Mouse (Mus musculus) heart, embryonic 15.5 days (tissue): ENCODE data around the gene Gm42742. TPM values are rescaled to one million over a fixed set of nuclear protein-coding genes. Genes with fewer than 3 reads are reported as not detected.
A peak's percentile ranks its signal among the peaks of the same experiment; 100 is the strongest.

ENCODE experiments used
- ATAC-seq: fragments of 200-750 bp; cut with Nextera tagmentation; replicated peaks from 2 replicates; pipeline ENCODE4 v1.8.0; 2017; ENCODE audit warnings: low read depth, moderate TSS enrichment; ENCODE audit not compliant: insufficient number of reproducible peaks, insufficient read depth, low FRiP score
- H3K27ac ChIP-seq: fragments of 300-500 bp; sonication (generic); 2 replicates; pipeline ENCODE4 v1.5.1; 2015; ENCODE audit warnings: mild to moderate bottlenecking, inconsistent platforms
- H3K27me3 ChIP-seq: fragments of 300-500 bp; sonication (generic); 2 replicates; pipeline ENCODE4 v1.6.1; 2015; ENCODE audit warnings: inconsistent platforms
- H3K36me3 ChIP-seq: fragments of 300-500 bp; sonication (generic); 2 replicates; pipeline ENCODE4 v1.6.1; 2015; ENCODE audit warnings: mild to moderate bottlenecking, inconsistent platforms
- H3K4me1 ChIP-seq: fragments of 300-500 bp; sonication (generic); replicated peaks from 2 replicates; pipeline ENCODE4 v1.6.1; 2015; ENCODE audit warnings: inconsistent platforms
- H3K4me2 ChIP-seq: fragments of 300-500 bp; sonication (generic); 2 replicates; pipeline ENCODE4 v1.6.1; 2015; ENCODE audit warnings: inconsistent platforms, mild to moderate bottlenecking, moderate library complexity
- H3K4me3 ChIP-seq: fragments of 300-500 bp; sonication (generic); 2 replicates; pipeline ENCODE4 v1.5.1; 2015; ENCODE audit warnings: mild to moderate bottlenecking, inconsistent platforms
- H3K9ac ChIP-seq: fragments of 300-500 bp; sonication (generic); 2 replicates; pipeline ENCODE4 v1.6.1; 2015; ENCODE audit warnings: mild to moderate bottlenecking, inconsistent platforms
- H3K9me3 ChIP-seq: fragments of 300-500 bp; sonication (generic); replicated peaks from 2 replicates; pipeline ENCODE4 v1.6.1; 2016; ENCODE audit warnings: inconsistent platforms
- WGBS: fragments of 180-500 bp; shearing (Covaris S2); methylation state at CpG from one replicate; pipeline ENCODE4 v1.1.7; 2015; ENCODE audit warnings: mixed read lengths; 5-methylcytosine and 5-hydroxymethylcytosine counted together
- polyA plus RNA-seq: library from polyadenylated mRNA; unstranded; fragments of >200 nt; fragmentation: Nextera tagmentation; extraction: Ambion mirVana; gene quantifications from 2 replicates; pipeline ENCODE4 v1.2.1, GENCODE M21; 2015

Gene Gm42742
- polyA plus RNA-seq: 15.7 and 16.6 TPM in 2 replicates

DNA sequence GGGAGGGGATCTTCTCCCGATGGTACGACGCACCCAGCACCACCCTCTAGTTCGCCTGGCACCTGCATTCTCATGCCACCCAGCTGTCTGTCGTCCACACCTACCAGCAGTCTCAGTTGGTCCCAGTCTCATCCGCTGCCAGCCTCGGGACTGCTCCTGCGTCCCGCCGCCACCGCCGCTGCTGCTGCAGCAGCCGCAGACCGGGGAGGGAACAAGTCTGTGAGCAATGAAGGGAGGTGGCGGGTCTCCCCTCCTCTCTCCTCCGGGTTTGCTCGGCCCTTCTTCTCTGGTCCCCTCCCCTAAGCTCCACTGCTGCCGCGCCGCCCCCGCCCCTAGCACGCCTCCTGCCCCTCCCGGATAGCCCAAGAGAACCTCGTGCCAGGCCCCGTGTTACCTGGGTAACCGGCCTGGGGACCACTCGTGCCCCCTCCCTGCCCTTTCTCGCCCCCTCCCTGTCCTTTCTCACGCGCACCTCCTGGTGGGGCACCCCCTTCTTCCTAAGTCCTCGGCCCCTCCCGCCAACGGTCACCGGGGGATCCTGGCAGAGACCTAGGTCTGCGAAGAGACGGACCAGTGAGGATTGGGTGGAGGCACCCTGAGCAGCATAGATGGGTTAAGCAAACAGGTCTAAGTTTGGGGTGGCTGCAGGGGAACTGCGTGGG lies at the start of gene Gm42742, which contains the start of gene Prrt2:
Gene Gm42742, minus strand, starts transcription at position 197 of the 662 bp plus-strand sequence.
Gene Prrt2, minus strand, starts transcription at position 311 of the 662 bp plus-strand sequence.
- Histone ChIP-seq H3K4me3 (peak within 1 kb of the TSS; percentile 53), H3K4me1 (peaks cover 68% of the 10 kb centered on the region), H3K9me3 (no peaks in the 10 kb centered on the region), H3K9ac (peak within 1 kb of the TSS; percentile 66), H3K4me2 (peak within 1 kb of the TSS; percentile 82), H3K27ac (peak within 1 kb of the TSS; percentile 44), H3K36me3 (peaks cover 20% of the 10 kb centered on the region), H3K27me3 (no peaks in the 10 kb centered on the region)
- 1% methylated on average over 37 of the region's 37 CpGs for WGBS
- no peak for ATAC-seq

DNA sequence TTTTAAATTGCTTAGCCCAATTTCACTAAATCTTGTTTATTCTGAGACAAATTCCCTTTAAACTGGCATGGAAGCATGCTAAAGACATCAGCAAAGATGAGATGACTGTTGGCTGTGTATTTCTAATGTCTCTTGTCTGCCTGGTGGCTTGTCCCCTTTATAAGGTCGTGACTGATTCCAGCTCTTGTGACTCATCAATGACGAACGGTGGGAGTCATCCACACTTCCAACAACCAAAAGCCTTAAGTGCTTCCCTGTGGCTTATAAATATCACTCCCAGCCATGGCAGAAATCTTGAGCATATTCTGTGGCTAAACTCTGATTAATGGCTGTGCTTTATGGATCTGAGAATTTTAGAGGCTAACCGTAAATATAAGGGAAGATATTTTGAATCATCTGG lies 45.4 kb upstream of the Gm42742 start:
- Histone ChIP-seq H3K4me1 (no peaks in the 10 kb centered on the region), H3K4me3 (no peak overlapping the region), H3K27me3 (no peaks in the 10 kb centered on the region), H3K36me3 (no peaks in the 10 kb centered on the region), H3K4me2 (no peak overlapping the region), H3K27ac (no peak overlapping the region), H3K9me3 (no peaks in the 10 kb centered on the region), H3K9ac (no peak overlapping the region)
- ATAC-seq: no peak
- WGBS: 45% methylated on average over 4 of the region's 4 CpGs

DNA sequence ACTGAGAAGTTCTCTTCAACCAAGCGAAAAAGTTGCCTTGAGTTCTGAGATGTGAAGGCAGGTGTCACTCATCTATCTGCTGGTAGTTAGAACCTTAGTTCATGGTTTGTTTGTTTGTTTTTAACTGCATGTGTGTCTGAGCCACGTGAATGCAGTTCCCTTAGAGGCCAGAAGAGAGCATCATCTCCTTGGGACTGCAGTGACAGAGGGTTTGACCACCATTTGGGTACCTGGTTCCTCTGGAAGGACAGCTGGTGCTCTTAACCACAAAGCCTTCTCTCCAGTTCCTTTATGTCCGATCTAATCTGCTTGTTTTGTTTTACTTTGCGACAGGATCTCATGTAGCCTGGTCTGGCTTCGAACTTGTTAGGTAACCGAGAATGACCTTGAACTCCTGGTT lies 44.6 kb upstream of the Gm42742 start:
- Histone ChIP-seq H3K9me3 (no peaks in the 10 kb centered on the region), H3K4me2 (no peak overlapping the region), H3K36me3 (no peaks in the 10 kb centered on the region), H3K27me3 (no peaks in the 10 kb centered on the region), H3K4me1 (no peaks in the 10 kb centered on the region), H3K27ac (no peak overlapping the region), H3K4me3 (no peak overlapping the region), H3K9ac (no peak overlapping the region)
- no peak for ATAC-seq
- WGBS: 85% methylated on average over 6 of the region's 6 CpGs

DNA sequence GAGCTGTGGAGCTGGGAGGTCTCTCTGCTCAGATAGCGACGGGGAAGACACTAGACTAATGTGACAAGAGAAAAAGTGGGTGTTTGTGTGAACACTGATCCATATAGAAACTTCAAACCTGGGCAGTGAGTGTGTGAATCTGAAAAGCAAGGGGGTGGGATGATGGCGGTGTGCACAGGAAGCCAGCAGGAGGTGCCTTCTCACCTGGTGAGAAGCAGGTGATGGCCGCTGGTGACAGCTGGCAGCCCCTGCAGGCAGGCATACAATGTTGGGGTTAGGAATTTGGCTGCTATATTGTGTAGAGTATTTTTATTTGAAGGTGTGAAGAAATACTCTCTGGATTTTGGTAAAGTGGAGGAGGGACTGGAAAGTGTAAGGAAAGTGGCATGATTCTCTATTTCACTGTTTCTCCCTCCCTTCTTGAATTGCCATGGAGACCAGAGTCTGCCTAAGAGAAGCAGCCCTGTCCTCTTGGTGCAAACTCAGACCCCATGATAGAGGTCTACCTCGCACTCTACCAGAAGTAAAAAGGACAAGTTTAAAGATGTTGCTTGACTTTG lies 34.2 kb upstream of the Gm42742 start:
- Histone ChIP-seq H3K4me2 (no peak overlapping the region), H3K27me3 (0 out of 2 replicates have a peak, but pooled peaks cover 8% of the 10 kb centered on the region), H3K4me3 (no peak overlapping the region), H3K4me1 (no peaks in the 10 kb centered on the region), H3K9ac (no peak overlapping the region), H3K36me3 (no peaks in the 10 kb centered on the region), H3K9me3 (no peaks in the 10 kb centered on the region), H3K27ac (no peak overlapping the region)
- 71% methylated on average over 5 of the region's 5 CpGs for WGBS
- ATAC-seq: no peak

DNA sequence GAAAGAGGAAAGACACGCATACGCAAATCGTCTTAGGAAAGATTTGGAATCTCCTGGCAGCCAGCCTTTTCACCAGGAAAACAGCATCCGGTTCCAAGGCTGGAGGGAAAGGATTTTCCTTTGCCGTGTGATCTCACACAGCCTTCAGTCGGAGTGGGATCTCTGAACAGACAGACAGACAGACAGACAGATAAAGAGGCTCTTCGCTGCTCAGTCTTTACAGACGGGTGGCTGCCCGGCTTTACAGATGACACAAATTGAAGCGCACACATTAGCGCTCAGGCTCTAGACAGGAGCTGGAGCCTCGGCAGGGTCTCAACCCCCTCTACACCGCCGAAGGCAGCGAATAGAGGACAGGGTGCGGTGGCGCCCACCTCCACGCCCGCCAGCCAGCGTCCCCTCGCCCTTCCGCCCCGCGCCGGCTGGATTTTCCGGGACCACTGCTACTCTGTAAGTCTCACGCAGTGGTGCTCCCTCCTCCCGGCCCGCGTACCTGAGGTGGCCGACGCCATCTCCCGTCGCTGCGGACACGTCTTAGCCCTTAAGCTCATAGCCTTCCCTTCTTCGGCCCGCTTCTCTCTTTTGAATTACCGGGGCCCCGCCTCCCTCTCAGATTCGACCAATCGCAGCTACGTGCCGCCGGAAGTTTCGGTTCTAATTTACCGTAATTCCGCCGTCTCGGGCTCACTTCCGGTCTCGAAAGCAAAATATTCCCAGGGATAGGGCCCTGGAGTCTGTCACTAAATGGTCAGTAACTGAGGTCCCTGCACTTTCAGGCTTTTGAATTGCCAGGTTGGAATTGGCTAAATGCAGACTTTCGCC lies 21.2 kb upstream of the Gm42742 start, which contains the start of gene Kif22:
Gene Kif22, minus strand, starts transcription at position 621 of the 822 bp plus-strand sequence.
- peak; percentile 80 for ATAC-seq
- H3K27me3 ChIP-seq: no peaks in the 10 kb centered on the region
- H3K27ac ChIP-seq: peak within 1 kb of the TSS; percentile 79
- peaks cover 21% of the 10 kb centered on the region for H3K4me1 ChIP-seq
- H3K36me3 ChIP-seq: peaks cover 11% of the 10 kb centered on the region
- under 1% methylated on average over 53 of the region's 53 CpGs for WGBS
- no peaks in the 10 kb centered on the region for H3K9me3 ChIP-seq
- peak within 1 kb of the TSS; percentile 82 for H3K9ac ChIP-seq
- H3K4me3 ChIP-seq: peak within 1 kb of the TSS; percentile 91
- H3K4me2 ChIP-seq: peak within 1 kb of the TSS; percentile 85

DNA sequence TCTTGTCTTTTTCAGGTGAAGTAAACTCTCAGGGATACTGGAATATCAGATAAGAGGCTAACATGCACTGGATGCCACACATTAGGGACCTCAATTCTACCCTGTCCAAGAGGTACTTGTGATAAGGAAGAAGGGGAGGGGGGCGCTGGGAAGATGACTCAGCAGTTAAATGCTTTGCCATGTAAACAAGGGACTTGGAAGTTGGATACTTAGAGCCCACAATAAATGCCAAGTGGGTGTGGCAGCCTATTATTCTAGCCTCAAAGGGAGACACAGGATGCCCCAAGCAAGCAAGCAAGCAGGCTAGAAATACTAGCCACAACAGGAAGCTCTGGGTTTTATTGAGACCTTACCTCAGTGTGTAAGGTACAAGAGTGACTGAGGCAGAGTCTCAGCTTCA lies 10.3 kb upstream of the Gm42742 start:
- no peak overlapping the region for H3K4me2 ChIP-seq
- no peak overlapping the region for H3K27ac ChIP-seq
- H3K36me3 ChIP-seq: peaks cover 64% of the 10 kb centered on the region
- H3K4me1 ChIP-seq: peaks cover 9% of the 10 kb centered on the region
- WGBS: 67% methylated on average over 1 of the region's 1 CpGs
- H3K9me3 ChIP-seq: no peaks in the 10 kb centered on the region
- H3K4me3 ChIP-seq: no peak overlapping the region
- no peaks in the 10 kb centered on the region for H3K27me3 ChIP-seq
- H3K9ac ChIP-seq: no peak overlapping the region
- no peak for ATAC-seq

DNA sequence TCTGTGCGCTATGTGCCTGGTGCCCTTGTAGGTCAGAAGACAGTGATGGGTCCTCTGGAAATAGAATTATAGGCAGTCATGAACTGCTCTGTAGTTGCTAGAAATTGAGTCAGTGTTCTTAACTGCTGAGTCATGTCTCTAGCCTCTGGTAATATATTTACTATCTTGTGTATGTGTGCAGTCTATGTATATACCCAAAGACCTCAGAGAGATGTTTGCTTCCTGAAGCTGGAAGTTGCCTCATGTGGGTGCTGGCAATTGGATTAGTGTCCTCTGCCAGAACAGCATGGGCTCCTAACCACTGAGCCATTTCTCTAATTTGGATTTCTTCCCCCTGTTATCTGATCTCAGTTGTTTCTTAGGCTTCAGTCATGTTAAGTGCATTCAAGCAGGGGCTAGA lies 9.3 kb upstream of the Gm42742 start:
- Histone ChIP-seq H3K9ac (no peak overlapping the region), H3K27ac (no peak overlapping the region), H3K9me3 (no peaks in the 10 kb centered on the region), H3K36me3 (peaks cover 58% of the 10 kb centered on the region), H3K4me3 (no peak overlapping the region), H3K4me1 (peaks cover 9% of the 10 kb centered on the region), H3K27me3 (no peaks in the 10 kb centered on the region), H3K4me2 (no peak overlapping the region)
- 94% methylated on average over 1 of the region's 1 CpGs for WGBS
- no peak for ATAC-seq

DNA sequence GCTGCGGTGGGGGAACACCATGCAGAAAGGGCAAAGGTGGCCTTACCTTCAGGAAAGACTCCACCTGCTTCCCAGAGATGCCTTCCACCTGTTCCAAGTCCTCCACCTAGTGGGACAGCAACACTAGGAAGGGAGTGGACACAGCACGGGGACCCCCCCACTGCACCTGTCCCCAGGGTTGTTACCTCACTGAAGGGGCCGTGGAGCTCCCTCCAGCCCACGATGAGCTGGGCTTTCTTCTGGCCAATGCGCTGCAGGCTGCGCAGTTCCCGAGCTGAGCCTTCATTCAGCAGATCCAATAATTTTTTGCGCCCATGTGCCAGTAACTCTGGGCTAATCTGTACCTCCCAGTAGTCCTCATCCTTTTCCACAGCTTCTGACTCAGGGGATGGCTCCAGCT lies 7.0 kb upstream of the Gm42742 start:
- H3K4me2 ChIP-seq: peak overlapping the region; percentile 94
- peaks cover 47% of the 10 kb centered on the region for H3K36me3 ChIP-seq
- H3K9me3 ChIP-seq: no peaks in the 10 kb centered on the region
- H3K4me3 ChIP-seq: peak overlapping the region; percentile 93
- WGBS: 64% methylated on average over 8 of the region's 8 CpGs
- peak overlapping the region; percentile 99 for H3K27ac ChIP-seq
- no peak for ATAC-seq
- H3K4me1 ChIP-seq: peaks cover 31% of the 10 kb centered on the region
- H3K27me3 ChIP-seq: no peaks in the 10 kb centered on the region
- peak overlapping the region; percentile 53 for H3K9ac ChIP-seq

DNA sequence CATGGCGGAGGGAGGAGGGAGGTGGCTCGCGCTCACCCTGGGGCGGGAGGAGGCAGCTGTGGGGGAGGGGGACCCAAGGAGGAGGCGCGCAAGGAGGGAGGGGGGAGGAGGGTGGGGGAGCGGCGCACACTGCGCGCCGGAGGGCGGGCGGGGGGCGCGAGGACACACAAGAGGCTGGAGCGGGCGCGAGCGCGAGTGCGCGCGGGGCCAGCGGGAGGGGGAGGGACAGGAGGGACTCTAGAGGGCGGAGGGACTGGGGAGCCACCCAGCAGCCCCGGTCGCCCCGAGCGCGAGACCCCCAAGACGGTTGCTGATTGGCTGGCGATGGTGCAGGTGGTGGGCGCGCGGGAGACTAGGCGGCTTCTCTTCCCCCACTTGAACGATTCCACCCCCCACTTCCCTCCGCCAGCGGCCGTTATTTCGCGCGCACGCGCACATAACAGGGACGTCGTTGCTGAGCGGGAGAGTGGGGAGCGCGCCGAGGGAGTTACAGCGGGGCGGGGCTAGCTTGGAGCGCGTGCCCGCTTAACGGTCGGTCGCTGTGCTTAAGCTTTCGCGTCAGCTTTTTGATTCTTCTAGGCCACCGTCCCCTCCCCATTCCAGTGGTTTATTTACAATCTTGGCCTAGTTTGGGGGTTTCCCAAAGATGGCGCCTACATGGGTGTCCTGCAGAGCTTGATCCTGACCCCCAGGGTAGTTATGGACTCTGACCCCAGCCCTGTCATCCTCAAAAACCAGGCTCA lies 6.3 kb upstream of the Gm42742 start, which contains the start of gene Maz:
Gene Maz, minus strand, starts transcription at position 54 of the 743 bp plus-strand sequence.
- H3K4me3 ChIP-seq: peak within 1 kb of the TSS; percentile 93
- H3K36me3 ChIP-seq: peaks cover 47% of the 10 kb centered on the region
- WGBS: 1% methylated on average over 31 of the region's 63 CpGs
- H3K27ac ChIP-seq: peak within 1 kb of the TSS; percentile 99
- H3K9me3 ChIP-seq: no peaks in the 10 kb centered on the region
- H3K4me2 ChIP-seq: peak within 1 kb of the TSS; percentile 94
- ATAC-seq: peak; percentile 91
- H3K4me1 ChIP-seq: peaks cover 38% of the 10 kb centered on the region
- H3K27me3 ChIP-seq: no peaks in the 10 kb centered on the region
- H3K9ac ChIP-seq: peak within 1 kb of the TSS; percentile 99

DNA sequence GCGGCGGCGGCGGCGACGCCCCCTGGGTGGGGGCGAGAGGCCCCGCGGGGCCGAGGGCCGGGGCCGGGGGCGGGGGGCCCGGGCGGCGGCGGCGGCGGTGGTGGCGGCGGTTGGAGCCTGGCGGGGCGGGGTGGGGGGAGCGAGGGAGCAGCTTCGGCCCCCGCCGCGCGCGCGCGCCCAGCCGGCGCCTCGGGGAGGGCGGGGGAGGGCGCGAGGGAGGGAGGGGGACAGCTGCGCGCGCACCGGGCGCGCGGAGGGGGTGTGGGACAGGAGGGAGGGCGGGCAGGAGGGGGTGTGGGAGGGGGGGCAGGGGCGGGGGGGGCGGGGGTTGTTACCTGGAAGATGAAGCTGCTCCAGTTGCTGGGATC lies 5.7 kb upstream of the Gm42742 start:
- WGBS: 2% methylated on average over 10 of the region's 48 CpGs
- no peaks in the 10 kb centered on the region for H3K9me3 ChIP-seq
- H3K27ac ChIP-seq: peak overlapping the region; percentile 99
- peaks cover 43% of the 10 kb centered on the region for H3K36me3 ChIP-seq
- ATAC-seq: peak; percentile 5
- peak overlapping the region; percentile 99 for H3K9ac ChIP-seq
- no peaks in the 10 kb centered on the region for H3K27me3 ChIP-seq
- peaks cover 43% of the 10 kb centered on the region for H3K4me1 ChIP-seq
- H3K4me2 ChIP-seq: peak overlapping the region; percentile 94
- peak overlapping the region; percentile 93 for H3K4me3 ChIP-seq
